Mouse (Mus musculus): ENCODE data around the gene Col6a3.
A peak's percentile ranks its signal among the peaks of the same experiment; 100 is the strongest.

Col6a3 gene

GRCm38 (mm10) chr1:90843836-90844235 is at the start of gene Col6a3:
Gene Col6a3, minus strand, starts transcription at chr1:90843971.
- DNase-seq (ENCODE audit: low spot score): peak; percentile 50

- DNase-seq (ENCODE audit: low spot score): no peak
Measured at GRCm38 (mm10) chr1:90885771-90886460, 42.1 kb upstream of the Col6a3 start.

DNA sequence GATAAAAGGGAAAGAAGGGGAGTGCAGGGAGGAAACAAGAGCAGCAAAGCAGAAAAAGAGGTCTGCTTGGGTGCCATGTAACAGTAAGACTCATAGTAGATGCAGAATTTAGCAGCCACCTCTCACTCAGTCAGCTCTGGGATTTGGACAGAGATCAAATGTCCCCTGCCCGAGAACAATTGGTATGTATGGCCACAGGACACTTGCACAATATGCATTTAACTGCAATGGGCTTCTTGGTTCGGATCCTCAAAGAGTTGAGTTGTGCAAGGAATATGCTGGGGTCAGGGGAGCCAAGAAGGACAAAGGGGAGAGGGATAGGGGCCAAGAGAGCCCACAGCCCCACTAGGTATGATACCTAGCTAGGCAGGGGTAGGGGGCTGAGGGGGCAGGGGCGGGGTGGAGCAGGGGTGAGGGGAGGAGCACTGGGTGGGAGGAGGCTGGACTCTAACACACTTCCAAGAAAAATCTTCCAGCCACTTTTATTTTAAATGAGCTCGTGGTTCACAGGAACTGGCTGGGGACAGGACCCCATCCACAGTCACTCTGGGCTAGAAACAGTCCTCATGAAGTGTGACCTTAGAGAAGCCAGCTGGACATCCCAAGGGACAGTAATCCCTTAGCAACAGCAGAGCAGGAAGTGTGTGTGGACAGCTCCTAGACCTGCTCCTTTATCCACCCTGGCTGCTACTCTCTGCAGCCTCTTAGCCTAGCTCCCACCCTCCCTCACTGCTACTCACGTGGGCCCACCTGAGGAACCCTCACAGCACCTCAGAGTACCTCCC is 32.9 kb upstream of the Col6a3 start:
- no peak for DNase-seq (ENCODE audit: low spot score)

- DNase-seq (ENCODE audit: low spot score): no peak
Measured at GRCm38 (mm10) chr1:90875961-90876360, 32.2 kb upstream of the Col6a3 start.

GRCm38 (mm10) chr1:90875371-90875770 is 31.6 kb upstream of the Col6a3 start:
- no peak for DNase-seq (ENCODE audit: low spot score)

GRCm38 (mm10) chr1:90870581-90870980 is 26.8 kb upstream of the Col6a3 start:
- DNase-seq (ENCODE audit: low spot score): no peak

DNA sequence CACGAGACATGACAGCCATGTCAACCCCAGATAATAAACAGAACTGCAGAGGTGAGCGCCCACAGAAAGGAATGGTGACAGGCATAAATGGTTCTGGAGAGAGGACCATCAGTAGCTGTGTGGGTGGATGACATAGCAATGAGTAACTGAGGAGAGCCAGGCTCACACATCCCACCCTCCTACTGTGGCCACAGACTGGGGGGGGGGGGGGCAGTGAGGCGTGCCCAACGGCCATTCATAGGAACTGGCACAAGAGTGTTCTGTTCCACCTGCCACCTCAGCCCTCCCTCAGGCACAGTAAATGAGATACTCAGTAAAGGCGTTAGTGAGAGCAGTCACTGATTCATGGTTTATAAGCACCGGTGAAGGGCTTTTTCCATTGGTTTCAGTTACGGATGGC is 23.0 kb upstream of the Col6a3 start:
- DNase-seq (ENCODE audit: low spot score): no peak

DNA sequence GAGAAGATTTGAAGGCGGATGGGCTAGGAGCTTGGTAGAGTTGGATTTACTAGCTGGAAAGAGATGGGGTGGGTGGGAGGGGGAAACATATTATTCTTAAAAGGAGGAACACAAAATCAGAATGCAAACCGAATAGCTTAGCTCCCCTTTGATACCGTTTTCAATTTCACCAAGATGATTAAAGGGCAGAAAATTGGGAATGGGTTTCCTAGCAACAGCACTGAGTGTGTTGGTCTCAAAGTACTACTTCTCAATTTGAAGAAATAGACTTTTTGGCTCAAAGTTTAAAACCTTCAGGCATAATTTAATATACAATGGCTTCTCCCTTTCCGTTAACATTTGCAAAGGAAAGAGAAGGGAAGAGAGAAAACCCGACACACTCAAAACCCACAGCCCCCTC is 12.1 kb upstream of the Col6a3 start:
- DNase-seq (ENCODE audit: low spot score): no peak

DNA sequence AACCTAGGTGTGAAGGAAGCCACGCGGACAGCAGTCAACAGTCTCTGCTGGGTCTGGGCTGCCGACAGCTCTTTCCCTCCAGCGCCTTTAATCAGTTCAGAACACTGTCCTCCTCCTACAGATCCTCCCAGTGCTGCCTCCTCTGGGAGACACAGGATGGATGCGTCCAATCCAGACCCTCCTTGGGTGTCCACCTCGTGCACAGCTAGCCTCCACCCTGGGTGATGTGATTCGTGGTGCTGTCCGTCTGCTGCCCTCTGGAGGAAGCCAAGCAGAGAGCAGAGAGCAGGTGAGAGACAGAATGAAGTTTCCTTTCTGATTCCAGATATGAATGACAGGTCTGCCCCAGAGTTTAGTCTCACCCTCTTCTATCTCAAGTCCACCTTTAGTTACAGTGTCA is 6.1 kb upstream of the Col6a3 start:
- DNase-seq (ENCODE audit: low spot score): peak; percentile 18

GRCm38 (mm10) chr1:90845206-90845605 is 1.4 kb upstream of the Col6a3 start:
- no peak for DNase-seq (ENCODE audit: low spot score)

DNA sequence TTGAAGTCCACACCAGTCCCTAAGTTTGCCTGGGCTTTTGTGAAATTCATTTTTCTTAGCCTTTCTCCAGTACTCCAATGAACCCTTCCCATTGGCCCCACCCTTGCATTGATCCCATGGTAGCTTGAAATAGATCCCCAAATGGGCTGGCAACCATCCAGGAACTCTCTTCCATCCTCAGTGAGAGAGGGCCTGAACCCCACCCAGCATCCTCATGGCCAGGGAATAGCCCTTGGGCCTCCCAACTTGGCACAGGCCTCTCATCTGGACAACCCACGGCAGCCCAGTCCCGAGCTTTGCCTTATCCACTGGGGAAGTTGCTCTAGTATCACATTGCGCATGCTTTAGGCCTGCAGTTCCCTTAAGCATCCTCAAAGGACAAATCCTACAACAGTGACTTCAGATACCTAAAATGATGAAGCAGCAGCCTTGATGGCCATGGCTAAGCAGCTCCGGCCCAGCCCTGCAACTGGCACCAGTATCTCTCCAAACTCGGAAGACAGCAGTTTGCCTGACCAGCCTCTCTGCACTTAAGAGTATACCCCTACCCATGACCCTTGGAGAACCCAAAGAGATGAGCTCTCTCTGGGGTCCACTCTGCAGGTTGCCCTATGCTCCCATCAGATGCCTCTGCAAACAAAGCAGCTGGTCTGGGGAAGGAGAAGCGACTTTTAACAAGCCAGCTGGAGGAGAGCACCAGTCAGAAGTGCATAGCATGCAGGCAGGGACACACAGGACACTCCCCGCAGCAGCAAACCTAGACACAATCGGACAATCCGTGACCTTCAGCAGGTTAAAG is 783 bp downstream of the Col6a3 start:
- DNase-seq (ENCODE audit: low spot score): peak; percentile 14

- DNase-seq (ENCODE audit: low spot score): peak; percentile 40
Measured at GRCm38 (mm10) chr1:90840250-90840649, 3.5 kb downstream of the Col6a3 start.

- peak; percentile 12 for DNase-seq (ENCODE audit: low spot score)
Measured at GRCm38 (mm10) chr1:90838657-90839056, 5.1 kb downstream of the Col6a3 start.

- no peak for DNase-seq (ENCODE audit: low spot score)
Measured at GRCm38 (mm10) chr1:90838221-90838620, 5.5 kb downstream of the Col6a3 start.

- DNase-seq (ENCODE audit: low spot score): no peak
Measured at GRCm38 (mm10) chr1:90836178-90836740, 7.5 kb downstream of the Col6a3 start.

DNA sequence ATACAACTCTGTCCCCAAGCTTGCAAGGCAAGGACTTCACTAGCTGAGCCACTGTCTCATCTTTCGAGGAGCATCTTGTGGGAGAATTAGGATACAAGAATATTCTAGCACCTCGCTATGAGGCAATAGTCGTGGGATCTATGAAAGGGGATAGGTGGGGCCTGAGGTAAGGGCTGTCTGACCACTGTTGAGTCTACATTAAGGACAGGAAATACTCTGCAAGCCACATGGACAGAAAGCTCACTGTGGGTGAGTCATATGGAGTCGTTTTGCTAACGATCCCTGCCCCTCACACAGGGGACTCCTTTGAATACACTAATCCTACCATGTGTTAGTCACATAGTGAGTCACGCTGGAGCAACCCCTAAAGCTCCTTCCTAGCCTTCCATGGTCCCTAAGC is 9.1 kb downstream of the Col6a3 start:
- no peak for DNase-seq (ENCODE audit: low spot score)

GRCm38 (mm10) chr1:90830006-90830405 is 13.8 kb downstream of the Col6a3 start:
- DNase-seq (ENCODE audit: low spot score): no peak

DNA sequence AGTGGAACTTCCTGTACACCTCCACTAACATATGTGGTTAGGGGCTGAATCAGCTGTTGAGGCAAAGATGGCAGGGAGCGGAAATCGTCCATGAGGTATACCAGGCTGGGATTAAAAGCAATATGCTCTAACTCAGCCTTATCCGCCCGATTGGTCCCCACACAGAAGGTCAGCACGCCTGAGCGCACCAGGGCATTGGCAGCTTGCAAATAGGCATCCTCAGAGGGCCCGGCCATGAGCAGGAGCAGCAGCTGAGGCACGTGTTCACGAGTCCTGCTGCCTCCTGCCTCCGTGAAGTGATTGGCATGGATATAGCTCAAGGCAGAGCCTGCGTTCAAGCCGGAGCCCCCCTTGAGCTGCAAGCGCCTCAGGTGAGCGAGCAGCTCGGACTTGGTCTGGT is 30.5 kb downstream of the Col6a3 start:
- DNase-seq (ENCODE audit: low spot score): no peak

DNA sequence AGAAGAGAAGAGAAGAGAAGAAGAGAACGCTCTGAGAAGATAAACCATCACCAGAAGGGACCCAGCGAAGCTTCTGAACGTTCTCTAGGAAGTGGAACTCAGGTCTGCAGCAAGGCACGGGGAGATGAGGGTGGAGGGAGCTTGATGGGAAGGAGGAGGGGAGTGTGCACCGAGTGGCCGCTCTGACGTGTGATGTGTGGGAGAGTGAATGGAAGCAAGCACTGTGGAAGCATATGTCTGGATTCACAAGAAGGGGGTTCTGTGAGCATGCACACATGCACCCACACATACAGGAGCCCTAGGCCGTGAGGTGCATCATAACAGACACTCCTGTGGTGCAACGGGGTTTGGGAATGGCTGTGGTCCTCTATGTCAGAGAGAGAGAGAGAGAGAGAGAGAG is 34.8 kb downstream of the Col6a3 start:
- DNase-seq (ENCODE audit: low spot score): no peak

DNA sequence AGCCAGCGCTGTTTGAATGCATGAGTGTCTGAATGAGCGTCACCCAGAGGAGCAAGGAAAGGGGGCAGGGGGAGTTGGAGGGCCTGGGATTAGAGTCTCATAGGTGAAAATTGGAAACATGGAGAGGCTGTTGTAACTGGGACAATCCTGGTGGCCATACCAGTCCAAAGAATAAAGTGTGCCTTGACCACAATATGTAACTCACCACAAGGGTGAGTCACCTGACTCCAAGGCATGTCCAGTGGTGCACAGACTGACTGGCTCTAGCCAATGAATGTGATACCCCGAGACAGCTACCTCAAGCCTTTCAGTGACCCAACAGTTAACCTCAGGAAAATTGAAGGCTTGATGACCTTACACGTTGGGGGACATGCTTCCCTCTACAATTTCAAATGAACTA is 40.7 kb downstream of the Col6a3 start:
- no peak for DNase-seq (ENCODE audit: low spot score)

GRCm38 (mm10) chr1:90801067-90801466 is 42.7 kb downstream of the Col6a3 start:
- no peak for DNase-seq (ENCODE audit: low spot score)

- DNase-seq (ENCODE audit: low spot score): no peak
Measured at GRCm38 (mm10) chr1:90800466-90800865, 43.3 kb downstream of the Col6a3 start.

Data from urinary bladder, postnatal 25 days (tissue).